Mouse (Mus musculus): ENCODE measurements around the gene Gm38392. TPM values are rescaled to one million over a fixed set of nuclear protein-coding genes. Genes with fewer than 3 reads are reported as not detected.

Gene Gm38392
- polyA plus RNA-seq, 1 experiment from 2014 or later, result not detected

DNA sequence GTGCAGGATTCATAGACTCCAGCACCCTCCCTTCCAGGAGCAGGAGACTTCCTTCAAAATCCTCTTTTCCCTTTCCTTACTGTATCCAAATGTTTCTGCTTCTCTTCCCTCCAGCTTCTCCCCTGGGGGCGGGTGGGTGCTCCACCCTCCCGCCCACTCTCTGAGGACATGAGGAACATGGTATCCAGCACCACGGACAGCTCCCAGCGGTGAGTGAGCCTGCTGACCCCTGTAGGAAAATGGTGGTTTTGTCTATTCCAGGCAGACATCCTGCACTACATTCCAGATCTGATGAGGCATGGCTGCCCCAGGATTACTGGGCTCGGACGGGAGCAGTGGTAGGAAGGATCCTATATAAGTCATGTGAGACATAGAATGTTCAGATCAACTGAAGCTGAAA lies 66.2 kb downstream of the Gm38392 start:
- Histone ChIP-seq H3K9ac (peak overlapping the region; percentile 42), H3K27me3 (no peaks in the 10 kb centered on the region), H3K4me1 (replicated peaks) (peaks cover 79% of the 10 kb centered on the region), H3K9me3 (no peaks in the 10 kb centered on the region), H3K4me2 (peak overlapping the region; percentile 91), H3K4me3 (no peak overlapping the region), H3K36me3 (peaks cover 13% of the 10 kb centered on the region; the same call in 1 of the 2 replicates), H3K27ac (replicated peaks) (peak overlapping the region; percentile 92)
- ATAC-seq (ENCODE audit: low FRiP score, low read depth), result no peak
- 2% methylated on average over 6 of the region's 6 CpGs for WGBS

DNA sequence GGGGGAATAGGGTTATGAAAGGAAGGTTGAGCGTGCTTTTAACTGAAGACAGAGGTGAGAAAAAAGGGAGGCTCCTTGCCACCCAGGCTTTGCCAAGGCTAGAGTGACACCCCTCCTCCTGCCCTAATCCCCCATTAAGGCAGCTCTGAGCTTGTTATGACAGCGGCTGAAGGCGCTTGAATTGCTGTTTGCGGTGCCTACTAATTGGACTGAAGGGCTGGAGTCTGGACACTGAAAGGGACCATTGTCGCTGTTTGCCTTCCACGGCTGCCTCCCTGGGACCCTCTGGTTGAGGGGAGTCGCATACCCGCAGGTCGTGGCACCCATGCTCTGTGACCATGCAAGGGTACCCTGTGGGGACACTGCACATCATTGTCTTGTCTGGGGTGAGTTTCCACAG lies 67.1 kb downstream of the Gm38392 start:
- Histone ChIP-seq H3K4me1 (replicated peaks) (peaks cover 70% of the 10 kb centered on the region), H3K36me3 (peaks cover 13% of the 10 kb centered on the region; the same call in 1 of the 2 replicates), H3K4me2 (peak overlapping the region; percentile 91), H3K27me3 (no peaks in the 10 kb centered on the region), H3K4me3 (peak overlapping the region; percentile 19), H3K27ac (replicated peaks) (peak overlapping the region; percentile 92), H3K9me3 (no peaks in the 10 kb centered on the region), H3K9ac (peak overlapping the region; percentile 42)
- ATAC-seq (ENCODE audit: low FRiP score, low read depth), result no peak
- 5% methylated on average over 9 of the region's 9 CpGs for WGBS

DNA sequence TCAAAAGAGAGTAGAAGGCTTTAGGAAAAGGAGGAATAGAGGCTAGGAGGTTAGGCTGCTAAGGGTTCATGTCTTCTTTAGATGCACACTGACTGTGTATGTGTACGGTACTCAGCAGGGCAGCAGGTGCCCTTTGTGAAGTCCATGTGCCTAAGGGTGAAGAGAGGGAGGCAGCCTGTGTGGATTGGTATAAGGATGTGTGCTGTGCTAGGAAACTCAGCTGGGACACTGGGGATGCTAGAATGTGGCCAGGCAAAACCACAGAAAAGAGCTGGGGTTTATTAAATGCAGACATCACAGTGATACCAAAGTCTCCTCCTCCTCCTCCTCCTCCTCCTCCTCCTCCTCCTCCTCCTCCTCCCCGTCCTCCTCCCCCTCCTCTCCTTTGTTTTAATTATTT lies 69.3 kb downstream of the Gm38392 start:
- ATAC-seq (ENCODE audit: low FRiP score, low read depth), result no peak
- WGBS, result 19% methylated on average over 1 of the region's 2 CpGs

DNA sequence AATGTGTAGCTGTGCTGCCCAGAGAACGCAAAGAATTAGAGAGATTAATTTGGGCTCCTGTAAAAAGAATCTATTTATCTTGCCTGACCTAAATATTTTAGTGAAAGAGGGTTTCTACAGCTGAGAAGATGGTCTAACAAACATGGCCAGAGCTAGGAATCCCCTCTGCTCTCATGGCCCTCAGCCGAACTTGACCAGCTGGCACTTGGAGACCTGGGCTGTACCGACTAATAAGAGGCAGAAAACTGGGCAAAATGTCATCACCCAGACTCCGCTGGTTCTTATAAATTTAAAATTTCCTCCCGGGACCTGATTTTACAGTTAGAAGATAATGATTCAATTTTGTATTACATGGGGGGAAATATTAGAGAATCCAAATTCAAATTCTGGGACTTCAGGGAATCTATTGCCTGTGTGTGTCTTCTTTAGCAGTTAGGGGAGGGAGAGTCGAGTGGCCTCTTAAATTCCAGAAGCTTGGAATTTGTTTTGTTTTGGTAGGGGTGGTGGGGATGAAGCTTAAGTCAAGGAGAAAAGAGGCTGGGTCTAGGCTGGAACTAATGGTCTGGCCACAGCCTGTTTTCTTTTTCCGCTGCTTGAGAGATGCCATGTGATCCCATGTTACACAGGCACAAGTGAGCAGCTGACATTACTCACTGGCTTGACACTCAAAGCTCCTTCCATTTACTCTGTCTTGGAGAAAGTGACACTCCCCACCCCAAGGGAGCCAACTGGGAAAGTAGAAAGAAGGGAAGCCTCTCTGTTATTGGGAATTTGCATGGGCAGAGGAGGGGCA lies 70.3 kb downstream of the Gm38392 start:
- Histone ChIP-seq H3K9ac (peak overlapping the region; percentile 64), H3K4me2 (peak overlapping the region; percentile 91), H3K27ac (replicated peaks) (peak overlapping the region; percentile 96), H3K4me1 (replicated peaks) (peaks cover 60% of the 10 kb centered on the region), H3K27me3 (no peaks in the 10 kb centered on the region), H3K36me3 (peaks cover 4% of the 10 kb centered on the region; the same call in 1 of the 2 replicates), H3K9me3 (no peaks in the 10 kb centered on the region), H3K4me3 (peak overlapping the region; percentile 53)
- ATAC-seq (ENCODE audit: low FRiP score, low read depth), result no peak
- 11% methylated on average over 7 of the region's 7 CpGs for WGBS

More for the DNA sequence above, 69.3 kb downstream of the Gm38392 start:
- H3K9ac ChIP-seq, result peak overlapping the region; percentile 64
- H3K4me1 ChIP-seq (replicated peaks), result peaks cover 58% of the 10 kb centered on the region
- H3K9me3 ChIP-seq, result no peaks in the 10 kb centered on the region
- H3K4me2 ChIP-seq, result peak overlapping the region; percentile 91
- H3K27ac ChIP-seq (replicated peaks), result peak overlapping the region; percentile 96
- no peaks in the 10 kb centered on the region for H3K27me3 ChIP-seq
- peaks cover 4% of the 10 kb centered on the region; the same call in 1 of the 2 replicates for H3K36me3 ChIP-seq
- H3K4me3 ChIP-seq, result peak overlapping the region; percentile 53

DNA sequence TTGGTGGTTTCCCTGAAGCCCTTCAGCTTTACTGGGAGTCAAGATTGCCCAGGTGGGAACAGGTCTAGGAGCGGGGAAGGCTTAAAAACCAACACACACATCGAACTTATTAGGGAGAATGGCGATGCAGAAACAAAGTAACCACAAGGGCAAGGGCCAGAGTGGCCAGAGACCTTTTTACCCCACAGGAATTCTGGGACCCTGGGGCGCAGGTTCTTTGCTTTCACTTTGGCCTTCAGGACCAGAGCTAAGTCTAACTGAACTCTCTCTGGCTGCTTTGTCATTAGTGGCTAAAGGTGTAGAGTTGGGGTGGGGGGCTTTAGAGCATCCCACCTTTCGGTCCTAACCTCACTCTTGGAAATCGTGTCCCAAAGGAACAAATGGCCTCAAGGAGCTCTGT lies 70.9 kb downstream of the Gm38392 start:
- peak overlapping the region; percentile 91 for H3K4me2 ChIP-seq
- H3K27me3 ChIP-seq, result no peaks in the 10 kb centered on the region
- H3K4me3 ChIP-seq, result peak overlapping the region; percentile 53
- no peaks in the 10 kb centered on the region for H3K9me3 ChIP-seq
- H3K36me3 ChIP-seq, result peaks cover 4% of the 10 kb centered on the region; the same call in 1 of the 2 replicates
- WGBS, result 4% methylated on average over 6 of the region's 6 CpGs
- ATAC-seq (ENCODE audit: low FRiP score, low read depth), result no peak
- H3K9ac ChIP-seq, result peak overlapping the region; percentile 64
- H3K4me1 ChIP-seq (replicated peaks), result peaks cover 59% of the 10 kb centered on the region
- peak overlapping the region; percentile 96 for H3K27ac ChIP-seq (replicated peaks)

DNA sequence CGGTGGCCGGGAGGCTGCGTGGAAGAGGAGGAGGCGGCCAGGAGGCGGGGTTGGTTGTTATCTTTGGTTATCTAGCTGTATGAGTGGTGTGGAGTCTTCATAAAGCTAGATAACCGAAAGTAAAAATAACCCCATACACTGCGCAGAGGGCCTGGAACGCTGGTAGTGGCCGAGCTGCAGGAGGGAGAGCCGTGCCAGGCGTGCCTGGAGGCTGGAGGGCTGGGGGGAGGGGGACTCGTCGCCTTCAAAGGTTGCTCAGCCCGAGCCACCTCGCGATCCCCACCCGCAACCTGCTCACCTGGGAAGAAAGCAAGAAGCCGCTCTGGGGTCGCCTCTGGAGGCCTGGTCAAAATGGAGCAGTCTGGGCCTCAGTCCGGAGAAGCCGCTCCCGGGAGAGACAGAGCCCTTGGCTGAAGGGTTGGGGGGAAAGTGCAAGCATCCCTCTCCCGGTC lies 71.4 kb downstream of the Gm38392 start:
- H3K27ac ChIP-seq (replicated peaks), result peak overlapping the region; percentile 96
- peak overlapping the region; percentile 53 for H3K4me3 ChIP-seq
- ATAC-seq (ENCODE audit: low FRiP score, low read depth), result no peak
- H3K4me2 ChIP-seq, result peak overlapping the region; percentile 91
- H3K9ac ChIP-seq, result peak overlapping the region; percentile 64
- WGBS, result under 1% methylated on average over 23 of the region's 23 CpGs
- peaks cover 4% of the 10 kb centered on the region; the same call in 1 of the 2 replicates for H3K36me3 ChIP-seq
- peaks cover 58% of the 10 kb centered on the region for H3K4me1 ChIP-seq (replicated peaks)
- H3K27me3 ChIP-seq, result no peaks in the 10 kb centered on the region
- H3K9me3 ChIP-seq, result no peaks in the 10 kb centered on the region

DNA sequence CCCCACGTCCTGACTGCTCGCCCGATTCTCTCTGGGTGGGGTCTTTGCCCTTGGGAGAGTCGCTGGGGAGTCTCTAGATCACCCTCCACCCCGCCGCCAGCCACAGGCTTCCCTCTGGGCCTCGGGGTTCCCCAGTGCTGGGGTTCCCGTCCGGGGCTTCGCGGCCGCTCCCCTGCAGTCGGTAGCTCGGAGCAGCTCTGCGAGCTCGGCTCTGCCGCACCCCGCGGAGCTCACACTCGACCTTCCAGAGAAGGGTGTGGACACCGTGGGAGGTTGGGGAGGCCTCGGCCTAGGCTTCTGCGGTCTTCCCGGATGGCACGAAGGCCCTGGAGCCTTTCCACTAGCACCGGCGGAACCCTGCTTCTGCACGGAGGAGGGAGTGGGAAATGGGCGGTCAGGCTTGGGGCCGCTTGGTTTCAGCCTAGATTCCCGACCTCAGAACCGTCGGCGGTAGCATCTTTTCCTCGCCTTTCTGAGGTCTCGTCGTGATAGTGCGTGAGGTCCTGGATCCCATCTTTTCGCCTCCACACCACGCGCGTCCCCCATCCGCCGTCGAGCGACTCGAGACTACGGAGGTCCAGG lies 71.9 kb downstream of the Gm38392 start:
- peak overlapping the region; percentile 53 for H3K4me3 ChIP-seq
- H3K27ac ChIP-seq (replicated peaks), result peak overlapping the region; percentile 96
- WGBS, result 1% methylated on average over 48 of the region's 48 CpGs
- peak overlapping the region; percentile 91 for H3K4me2 ChIP-seq
- H3K9ac ChIP-seq, result peak overlapping the region; percentile 64
- H3K36me3 ChIP-seq, result 0 out of 2 replicates have a peak, but pooled peaks cover under 1% of the 10 kb centered on the region
- H3K9me3 ChIP-seq, result no peaks in the 10 kb centered on the region
- H3K27me3 ChIP-seq, result no peaks in the 10 kb centered on the region
- peaks cover 58% of the 10 kb centered on the region for H3K4me1 ChIP-seq (replicated peaks)
- no peak for ATAC-seq (ENCODE audit: low FRiP score, low read depth)

DNA sequence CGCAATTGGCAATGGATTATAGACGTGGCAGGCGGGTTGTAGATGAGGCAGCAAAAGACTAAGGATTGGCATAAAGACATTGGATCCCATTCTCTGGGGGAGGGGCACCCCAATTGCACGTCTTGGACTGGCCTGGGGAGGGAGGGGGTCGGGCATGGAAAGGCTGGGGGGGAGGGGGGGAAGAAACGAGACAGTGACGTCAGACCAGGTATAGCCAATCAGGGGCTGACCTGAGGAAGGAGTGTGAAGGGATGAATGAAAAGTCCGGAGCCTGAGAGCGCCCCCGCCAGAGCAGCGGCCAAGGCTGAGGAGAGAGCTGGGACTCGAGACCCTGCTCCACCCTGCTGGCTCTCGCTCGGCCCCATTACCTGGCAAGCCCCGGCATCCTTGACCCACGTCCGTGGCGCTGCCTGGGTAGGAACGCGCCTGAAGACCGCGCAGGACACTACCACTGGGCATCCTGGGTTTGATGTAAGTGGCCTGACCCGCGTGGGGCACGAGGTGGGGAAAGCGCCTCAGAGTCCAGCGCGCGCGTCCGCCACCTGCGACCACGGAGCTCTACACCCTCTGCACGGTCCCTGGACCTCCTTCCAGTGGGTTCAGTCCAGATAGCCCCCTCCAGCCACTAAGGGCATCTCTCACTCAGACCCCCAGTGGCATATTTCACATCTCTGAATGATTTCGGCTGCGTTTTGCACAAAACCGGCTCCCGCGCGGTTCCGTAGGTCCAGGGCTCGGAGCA lies 72.6 kb downstream of the Gm38392 start:
- Histone ChIP-seq H3K36me3 (no peaks in the 10 kb centered on the region), H3K27ac (replicated peaks) (peak overlapping the region; percentile 96), H3K4me2 (peak overlapping the region; percentile 91), H3K9ac (peak overlapping the region; percentile 64), H3K9me3 (no peaks in the 10 kb centered on the region), H3K4me1 (replicated peaks) (peaks cover 55% of the 10 kb centered on the region), H3K27me3 (no peaks in the 10 kb centered on the region), H3K4me3 (peak overlapping the region; percentile 53)
- peak; percentile 92 for ATAC-seq (ENCODE audit: low FRiP score, low read depth)
- WGBS, result 1% methylated on average over 42 of the region's 42 CpGs

DNA sequence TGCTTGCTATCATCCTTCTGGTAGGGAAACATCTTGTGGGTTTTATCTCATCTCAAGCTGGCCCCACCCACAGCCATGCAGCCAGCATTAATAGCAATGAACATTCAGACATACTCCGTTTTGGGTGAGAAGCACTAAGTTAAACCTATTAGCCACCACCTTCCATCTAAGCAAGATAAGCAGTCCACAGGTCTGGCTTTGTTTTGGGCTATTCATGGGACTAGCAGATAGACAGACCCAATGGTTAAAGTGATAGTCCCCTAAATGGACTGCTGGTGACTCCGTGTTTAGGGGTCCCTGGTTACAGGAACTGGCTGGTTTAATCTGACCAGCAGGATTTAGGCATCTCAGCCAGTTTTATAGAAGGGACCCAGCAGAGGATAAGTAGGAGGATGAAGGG lies 74.0 kb downstream of the Gm38392 start:
- H3K4me1 ChIP-seq (replicated peaks), result peaks cover 44% of the 10 kb centered on the region
- peak overlapping the region; percentile 64 for H3K9ac ChIP-seq
- no peaks in the 10 kb centered on the region for H3K36me3 ChIP-seq
- H3K4me2 ChIP-seq, result peak overlapping the region; percentile 91
- peak overlapping the region; percentile 96 for H3K27ac ChIP-seq (replicated peaks)
- H3K9me3 ChIP-seq, result no peaks in the 10 kb centered on the region
- H3K4me3 ChIP-seq, result peak overlapping the region; percentile 53
- H3K27me3 ChIP-seq, result no peaks in the 10 kb centered on the region
- WGBS, result 6% methylated on average over 2 of the region's 2 CpGs
- ATAC-seq (ENCODE audit: low FRiP score, low read depth), result no peak

DNA sequence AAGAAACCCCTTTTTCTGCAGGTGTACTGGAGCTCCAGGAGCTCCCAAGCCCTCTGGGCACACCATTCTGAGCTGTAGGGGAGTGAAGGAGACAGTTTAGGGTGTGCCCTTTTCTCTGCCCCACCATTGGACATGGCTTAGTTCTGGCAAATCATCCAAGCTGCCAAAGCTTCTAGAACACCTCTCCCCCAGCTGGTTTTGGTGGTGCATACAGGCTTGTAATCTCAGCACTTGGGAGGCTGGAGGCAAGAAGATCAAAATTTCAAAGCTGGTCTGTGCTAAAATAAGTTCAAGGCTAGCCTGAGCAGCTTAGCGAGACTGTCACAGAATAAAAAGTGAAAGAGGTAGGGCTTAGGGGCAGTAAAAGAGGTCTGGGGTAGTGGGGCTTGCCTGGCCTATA lies 74.7 kb downstream of the Gm38392 start:
- Histone ChIP-seq H3K36me3 (no peaks in the 10 kb centered on the region), H3K4me1 (replicated peaks) (peaks cover 43% of the 10 kb centered on the region), H3K27me3 (no peaks in the 10 kb centered on the region), H3K4me3 (peak overlapping the region; percentile 53), H3K9me3 (no peaks in the 10 kb centered on the region), H3K9ac (peak overlapping the region; percentile 64), H3K4me2 (peak overlapping the region; percentile 91), H3K27ac (replicated peaks) (peak overlapping the region; percentile 96)
- WGBS, result 7% methylated on average over 1 of the region's 1 CpGs
- ATAC-seq (ENCODE audit: low FRiP score, low read depth), result no peak

DNA sequence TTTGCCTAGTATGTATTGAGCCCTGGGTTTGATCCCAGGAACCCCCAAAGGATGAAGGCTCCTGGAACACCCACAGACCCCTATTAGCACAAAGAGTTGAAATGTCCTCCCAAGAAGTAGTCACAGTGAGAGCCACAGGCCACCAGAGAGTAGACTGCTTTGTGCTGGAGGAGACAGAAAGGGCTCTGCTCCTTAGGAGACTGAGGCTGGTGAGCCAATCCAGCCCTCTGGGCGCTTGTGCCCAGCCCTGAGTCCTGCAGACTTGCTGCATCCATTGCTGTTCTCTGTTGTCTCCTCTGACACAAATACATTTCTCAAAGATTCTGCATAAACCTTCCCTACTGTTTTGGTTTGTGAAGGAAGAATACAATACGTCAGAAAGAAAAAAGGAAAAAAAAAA lies 76.1 kb downstream of the Gm38392 start:
- Histone ChIP-seq H3K9me3 (no peaks in the 10 kb centered on the region), H3K4me1 (replicated peaks) (peaks cover 46% of the 10 kb centered on the region), H3K36me3 (no peaks in the 10 kb centered on the region), H3K9ac (peak overlapping the region; percentile 64), H3K4me2 (peak overlapping the region; percentile 91), H3K4me3 (peak overlapping the region; percentile 53), H3K27ac (replicated peaks) (peak overlapping the region; percentile 96), H3K27me3 (no peaks in the 10 kb centered on the region)
- WGBS, result 14% methylated on average over 2 of the region's 2 CpGs
- no peak for ATAC-seq (ENCODE audit: low FRiP score, low read depth)

Data from hindbrain, embryonic 15.5 days (tissue).